Mouse (Mus musculus) heart, adult 2 months (tissue): ENCODE results near the gene Plxna1. TPM values are rescaled to one million over a fixed set of nuclear protein-coding genes. Genes with fewer than 3 reads are reported as not detected.

ENCODE experiments used
- DNase-seq, 2 experiments: peaks; one replicate each; pipeline ENCODE4 v3.0.0; 2021
- H3K27ac ChIP-seq: fragments of 200-600 bp; 2 replicates; pipeline ENCODE4 v1.8.1; 2022
- H3K27me3 ChIP-seq: fragments of 200-500 bp; 2 replicates; pipeline ENCODE4 v1.6.1; 2012; ENCODE audit warnings: mild to moderate bottlenecking, low read length, inconsistent platforms, mixed read lengths; ENCODE audit not compliant: control insufficient read depth, insufficient read depth
- H3K36me3 ChIP-seq: fragments of 200-500 bp; 2 replicates; pipeline ENCODE4 v1.6.1; 2012; ENCODE audit warnings: low read length, inconsistent platforms; ENCODE audit not compliant: control insufficient read depth, insufficient read depth
- H3K4me1 ChIP-seq: fragments of 200-500 bp; 2 replicates; pipeline ENCODE4 v1.6.1; 2011; ENCODE audit warnings: low read length; ENCODE audit not compliant: control insufficient read depth, insufficient read depth
- H3K4me3 ChIP-seq: fragments of 200-600 bp; 2 replicates; pipeline ENCODE4 v1.8.1; 2022
- H3K79me2 ChIP-seq: fragments of 200-500 bp; replicated peaks from 2 replicates; pipeline ENCODE4 v1.6.1; 2012; ENCODE audit warnings: mild to moderate bottlenecking, inconsistent platforms, low read length, moderate library complexity, mixed read lengths; ENCODE audit not compliant: control insufficient read depth, insufficient read depth
- H3K9ac ChIP-seq: fragments of 200-500 bp; 2 replicates; pipeline ENCODE4 v1.6.1; 2012; ENCODE audit warnings: low read depth, mild to moderate bottlenecking, control low read depth, inconsistent platforms, low read length, mixed read lengths
- CTCF ChIP-seq: fragments of 200-600 bp; IDR thresholded peaks from 2 replicates; pipeline ENCODE4 v1.8.1; 2022; ENCODE audit warnings: antibody characterized with exemption, mild to moderate bottlenecking, moderate library complexity
- EP300 ChIP-seq: fragments of 200-500 bp; IDR thresholded peaks from 2 replicates; pipeline ENCODE4 v1.6.1; 2011; ENCODE audit warnings: low read depth, low read length, control low read depth; ENCODE audit not compliant: insufficient read depth
- POLR2A ChIP-seq: fragments of 200-500 bp; IDR thresholded peaks from 2 replicates; pipeline ENCODE4 v1.6.1; 2011; ENCODE audit warnings: mild to moderate bottlenecking, low read depth, low read length, control low read depth; ENCODE audit not compliant: insufficient read depth
- WGBS: fragments of 180-500 bp; shearing (Covaris S2); methylation state at CpG from one replicate; pipeline ENCODE4 v1.1.7; 2018; 5-methylcytosine and 5-hydroxymethylcytosine counted together
- intact Hi-C: fragments of 180-260 bp; cut with DNase I; formaldehyde crosslinking; loops from one replicate; pipeline ENCODE4 v1.15.1; 2025
- polyA plus RNA-seq: library from polyadenylated mRNA; depleted of rRNA; stranded (reverse); fragments of >200 nt; gene quantifications from 2 replicates; pipeline ENCODE4 v1.2.3, GENCODE M21; 2012
- total RNA-seq, 2 experiments: library from RNA; stranded (reverse); gene quantifications; 2 replicates each; pipeline ENCODE4 v1.2.3; 2021

Plxna1 gene
- total and polyA plus RNA-seq, 3 experiments, result 17.3 to 21.9 (median 19.9) TPM

DNA sequence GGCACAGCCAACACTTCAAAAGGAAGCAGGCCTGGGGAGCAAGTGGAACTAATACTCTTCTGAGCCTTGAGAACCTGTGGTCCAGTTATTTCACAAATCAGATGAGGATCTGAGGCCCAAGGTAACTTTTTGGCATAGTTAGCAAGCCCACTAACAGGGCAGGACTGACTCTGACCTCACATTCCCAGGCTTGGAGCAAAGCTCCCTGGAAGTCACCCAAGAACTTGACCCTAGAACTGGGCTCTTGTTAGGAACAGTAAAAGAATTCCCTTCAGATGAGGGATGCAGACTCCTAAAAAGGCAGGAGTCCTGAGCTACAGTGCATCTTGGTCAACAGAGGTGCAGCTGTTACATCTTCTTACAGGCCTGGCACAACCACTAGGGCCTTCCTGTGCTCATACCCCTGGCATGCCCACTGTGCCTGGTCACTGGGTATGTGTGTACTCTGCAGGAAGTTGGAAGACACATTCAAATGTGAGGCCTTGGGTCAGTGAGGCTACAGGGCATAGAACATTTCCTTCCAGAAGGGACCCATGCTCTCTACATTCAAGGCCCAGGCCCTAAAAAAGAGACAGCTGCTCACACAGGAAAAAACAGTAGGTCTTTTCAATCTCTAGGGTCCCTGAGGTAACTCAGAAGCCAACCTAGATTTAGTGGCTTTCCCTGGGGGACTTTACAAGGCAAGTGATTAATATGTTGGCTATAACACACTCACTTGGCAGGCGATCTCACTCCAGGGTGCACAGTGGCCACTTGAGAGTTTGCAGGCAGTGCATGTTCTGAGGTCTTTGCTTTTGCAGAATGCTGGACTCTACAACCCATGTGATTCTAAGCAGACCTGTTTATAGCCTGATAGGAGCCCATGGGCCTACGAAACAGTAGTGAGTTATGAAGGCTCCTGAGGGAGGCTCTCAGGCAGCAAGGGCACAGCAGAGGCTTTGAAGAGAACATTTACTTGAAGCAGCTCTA lies 41.1 kb upstream of the Plxna1 start:
- 65% methylated on average over 2 of the region's 2 CpGs for WGBS
- Histone ChIP-seq H3K9ac (no peak overlapping the region), H3K4me1 (peaks cover 6% of the 10 kb centered on the region), H3K27me3 (no peaks in the 10 kb centered on the region), H3K79me2 (no peaks in the 10 kb centered on the region), H3K27ac (no peak overlapping the region), H3K4me3 (no peak overlapping the region), H3K36me3 (no peaks in the 10 kb centered on the region)
- no peak for TF ChIP-seq CTCF
- no peak for TF ChIP-seq EP300
- no peak for TF ChIP-seq POLR2A
- intact Hi-C loops, result no loop called here
- DNase-seq, result no peak

DNA sequence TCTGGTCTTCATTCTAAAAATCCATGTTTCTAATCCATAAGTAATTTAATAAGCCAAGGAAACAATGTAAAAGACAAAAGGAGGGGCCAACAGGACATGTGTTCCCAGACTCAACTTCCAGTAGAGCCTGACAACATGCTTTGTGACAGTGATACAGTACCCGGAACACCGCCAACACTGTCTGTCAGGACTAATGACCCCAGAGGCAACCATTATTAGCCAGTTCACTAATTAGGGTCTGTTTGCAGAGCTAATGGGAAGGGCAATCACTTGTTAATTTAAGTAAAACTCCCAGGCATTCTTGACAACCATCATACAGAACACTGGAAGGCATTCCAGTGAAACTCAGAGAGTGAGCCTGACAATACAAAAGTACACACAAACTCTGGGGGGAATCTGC lies 40.0 kb upstream of the Plxna1 start:
- Histone ChIP-seq H3K9ac (no peak overlapping the region), H3K4me3 (no peak overlapping the region), H3K36me3 (no peaks in the 10 kb centered on the region), H3K79me2 (no peaks in the 10 kb centered on the region), H3K4me1 (peaks cover 6% of the 10 kb centered on the region), H3K27me3 (no peaks in the 10 kb centered on the region), H3K27ac (no peak overlapping the region)
- no peak for DNase-seq
- intact Hi-C loops, result no loop called here
- TF ChIP-seq EP300 (no peak), CTCF (no peak), POLR2A (no peak)
- 95% methylated on average over 2 of the region's 2 CpGs for WGBS

DNA sequence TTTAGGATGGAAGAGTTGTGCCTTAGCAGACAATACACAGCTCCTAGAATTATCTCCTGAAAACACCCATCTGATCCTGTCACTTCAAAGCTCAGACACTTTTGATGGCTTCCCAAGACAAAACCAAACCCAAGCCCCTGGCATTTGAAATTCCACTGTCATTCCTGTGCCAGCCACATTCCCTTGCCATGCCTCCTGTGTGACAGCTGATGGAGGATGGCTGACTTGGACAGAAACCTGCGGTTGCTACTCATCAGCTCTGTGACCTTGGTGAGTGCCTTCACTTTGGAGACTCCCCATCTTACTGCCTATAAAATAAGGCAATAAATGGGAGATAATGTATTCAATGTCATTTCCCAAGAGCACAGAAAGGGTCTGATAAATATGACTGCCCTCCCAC lies 37.1 kb upstream of the Plxna1 start:
- TF ChIP-seq EP300, result no peak
- no peak for TF ChIP-seq POLR2A
- no peak for TF ChIP-seq CTCF
- 76% methylated on average over 1 of the region's 1 CpGs for WGBS
- DNase-seq, result no peak
- Histone ChIP-seq H3K27me3 (no peaks in the 10 kb centered on the region), H3K4me1 (peaks cover 6% of the 10 kb centered on the region), H3K27ac (no peak overlapping the region), H3K36me3 (no peaks in the 10 kb centered on the region), H3K79me2 (no peaks in the 10 kb centered on the region), H3K9ac (no peak overlapping the region), H3K4me3 (no peak overlapping the region)
- intact Hi-C loops, result no loop called here

DNA sequence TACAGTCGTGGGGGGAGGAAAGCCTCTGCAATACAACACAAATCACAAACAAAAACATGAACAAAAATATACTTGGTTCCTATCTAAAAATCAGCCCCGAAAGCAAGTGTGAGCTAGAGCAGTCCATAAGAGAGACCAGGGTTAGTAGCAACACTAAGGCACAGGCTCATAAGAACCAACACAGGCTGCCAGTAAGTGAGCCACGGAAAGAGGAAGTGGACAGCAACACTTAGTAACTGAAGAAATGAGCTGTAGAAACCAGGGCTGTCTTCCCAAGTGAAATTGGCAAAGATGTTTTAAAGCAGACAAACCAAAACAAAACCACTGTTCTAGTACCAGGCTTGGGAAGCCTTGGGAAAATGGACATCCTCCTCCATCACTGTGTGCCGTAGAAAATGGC lies 35.5 kb upstream of the Plxna1 start:
- intact Hi-C loops, result no loop called here
- no peak for TF ChIP-seq POLR2A
- no peak for TF ChIP-seq EP300
- no peak for TF ChIP-seq CTCF

DNA sequence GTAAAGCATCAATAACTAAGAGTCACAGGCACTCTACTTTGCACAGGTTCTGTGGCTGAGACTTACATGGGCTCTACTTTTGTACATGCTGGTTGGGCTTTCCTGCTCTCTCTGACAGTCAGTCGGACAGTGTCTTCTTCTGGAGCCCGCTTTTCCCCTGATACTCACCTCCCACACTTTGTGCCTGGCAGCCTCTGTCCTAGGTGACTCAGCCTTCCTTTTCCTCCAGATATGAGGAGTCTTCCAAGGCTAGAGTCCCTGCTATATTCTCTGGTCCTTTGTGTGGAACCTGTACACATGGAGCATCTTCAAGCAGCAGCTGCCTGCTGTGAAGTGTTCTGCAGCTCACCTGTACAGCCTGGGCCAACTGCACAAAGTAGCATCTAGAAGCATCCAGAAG lies 31.4 kb upstream of the Plxna1 start:
- Histone ChIP-seq H3K4me3 (no peak overlapping the region), H3K4me1 (no peaks in the 10 kb centered on the region), H3K36me3 (no peaks in the 10 kb centered on the region), H3K27ac (no peak overlapping the region), H3K27me3 (no peaks in the 10 kb centered on the region), H3K9ac (no peak overlapping the region), H3K79me2 (no peaks in the 10 kb centered on the region)
- 58% methylated on average over 2 of the region's 2 CpGs for WGBS
- no peak for DNase-seq
- intact Hi-C loops, result no loop called here
- TF ChIP-seq EP300 (no peak), CTCF (no peak)

More for the DNA sequence above, 35.5 kb upstream of the Plxna1 start:
- no peak for DNase-seq
- Histone ChIP-seq H3K4me3 (no peak overlapping the region), H3K36me3 (no peaks in the 10 kb centered on the region), H3K79me2 (no peaks in the 10 kb centered on the region), H3K27ac (no peak overlapping the region), H3K4me1 (no peaks in the 10 kb centered on the region), H3K27me3 (no peaks in the 10 kb centered on the region), H3K9ac (no peak overlapping the region)
- 73% methylated on average over 4 of the region's 4 CpGs for WGBS

DNA sequence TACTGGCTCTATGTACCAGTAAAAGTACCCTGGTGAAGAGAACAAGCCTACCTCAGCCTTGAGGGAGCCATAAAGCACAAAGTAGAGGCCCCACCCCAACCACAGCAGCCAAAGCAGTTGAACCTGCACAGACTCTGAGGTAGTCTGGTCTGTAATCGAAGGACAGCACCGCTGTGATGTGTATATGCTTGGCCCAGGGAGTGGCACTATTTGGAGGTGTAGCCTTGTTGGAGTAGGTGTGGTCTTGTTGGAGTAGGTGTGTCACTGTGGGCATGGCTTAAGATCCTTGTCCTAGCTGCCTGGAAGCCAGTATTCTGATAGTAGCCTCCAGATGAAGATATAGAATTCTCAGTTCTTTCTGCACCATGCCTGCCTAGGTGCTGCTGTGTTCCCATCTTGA lies 29.8 kb upstream of the Plxna1 start:
- no peaks in the 10 kb centered on the region for H3K79me2 ChIP-seq
- H3K27me3 ChIP-seq, result no peaks in the 10 kb centered on the region
- DNase-seq, result no peak
- peaks cover 1% of the 10 kb centered on the region for H3K4me1 ChIP-seq
- no peak overlapping the region for H3K27ac ChIP-seq
- no peak overlapping the region for H3K9ac ChIP-seq
- intact Hi-C loops, result no loop called here
- WGBS, result 92% methylated on average over 2 of the region's 2 CpGs
- H3K4me3 ChIP-seq, result no peak overlapping the region
- TF ChIP-seq EP300, result no peak
- TF ChIP-seq CTCF, result no peak
- no peak for TF ChIP-seq POLR2A
- H3K36me3 ChIP-seq, result no peaks in the 10 kb centered on the region
